Comparison of ENCODE assay signal across 8 mouse cellular contexts in the genomic region with DNA sequence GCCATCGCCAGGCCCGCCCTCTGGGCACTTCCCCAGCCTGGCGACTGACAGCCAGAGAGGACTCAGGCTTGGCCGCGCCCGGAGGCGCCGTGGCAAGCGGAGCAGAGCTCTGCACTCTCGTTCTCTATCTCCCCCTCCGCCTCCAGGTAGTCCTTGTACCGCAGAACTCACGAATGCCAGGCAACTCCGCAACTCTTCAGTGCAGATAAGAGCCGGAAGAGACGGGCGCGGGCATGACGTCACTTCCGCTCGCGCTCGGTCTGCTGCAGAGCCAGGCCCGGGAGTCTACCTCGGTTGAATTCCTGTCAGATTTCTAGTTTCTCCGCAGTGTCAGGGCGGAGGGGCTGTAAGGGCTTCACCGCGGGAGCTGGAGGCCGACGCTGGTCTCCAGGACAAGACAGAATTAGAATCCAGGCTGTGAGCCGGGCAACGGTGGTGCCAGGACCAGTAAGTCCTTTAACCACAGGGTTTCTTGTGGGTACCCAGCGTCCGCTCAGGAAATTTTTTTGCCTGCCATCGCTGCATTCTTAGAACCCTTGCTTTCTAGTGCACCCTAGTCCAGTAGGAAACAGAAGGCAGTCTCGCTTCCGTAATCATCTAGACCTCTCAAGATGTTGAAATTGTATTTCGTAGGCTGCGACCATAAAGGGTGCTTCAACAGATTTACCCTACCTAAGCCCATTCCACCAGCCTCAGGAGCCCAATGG. TPM values are rescaled to one million over a fixed set of nuclear protein-coding genes. Genes with fewer than 3 reads are reported as not detected.
DNase-seq lines count a peak whose midpoint lies in the region; ATAC-seq and TF ChIP-seq lines count a peak whose summit lies in the region.

A gene (minus strand): TSS at position 220 of the 707 bp plus-strand sequence.

- peaks cover 18% of the 10 kb centered on the region for H3K4me1 ChIP-seq in heart, embryonic 12.5 days (replicated peaks)
- H3K4me1 ChIP-seq in kidney, postnatal 0 days (replicated peaks; ENCODE audit: insufficient read depth, low read length) = 0 out of 2 replicates have a peak, but pooled peaks cover 3% of the 10 kb centered on the region
- H3K4me1 ChIP-seq in liver, embryonic 11.5 days (replicated peaks; ENCODE audit: control insufficient read depth, insufficient read depth, low read length) = peaks cover 6% of the 10 kb centered on the region
- H3K4me1 ChIP-seq in stomach, embryonic 14.5 days (ENCODE audit: control insufficient read depth, insufficient read depth, low read length) = peaks cover 3% of the 10 kb centered on the region; the same call in 1 of the 2 replicates

- no peak for TF ChIP-seq CTCF in kidney, postnatal 0 days (IDR thresholded peaks at IDR 0.05; ENCODE audit: low read depth)

- peak within 1 kb of the TSS; percentile 71 for H3K4me3 ChIP-seq in heart, embryonic 12.5 days
- H3K4me3 ChIP-seq in kidney, postnatal 0 days (replicated peaks; ENCODE audit: low read depth, low read length) = peak within 1 kb of the TSS; percentile 91
- H3K4me3 ChIP-seq in liver, embryonic 11.5 days (ENCODE audit: low read depth, low read length) = peak within 1 kb of the TSS; percentile 86
- H3K4me3 ChIP-seq in stomach, embryonic 14.5 days (ENCODE audit: low read depth, low read length) = peak within 1 kb of the TSS; percentile 73

- WGBS in heart, embryonic 12.5 days = under 1% methylated on average over 40 of the region's 40 CpGs
- 1% methylated on average over 40 of the region's 40 CpGs for WGBS in kidney, postnatal 0 days
- WGBS in liver, embryonic 11.5 days = under 1% methylated on average over 40 of the region's 40 CpGs
- WGBS in stomach, embryonic 14.5 days = 2% methylated on average over 40 of the region's 40 CpGs

- H3K4me2 ChIP-seq in heart, embryonic 12.5 days = peak within 1 kb of the TSS; percentile 93
- peak within 1 kb of the TSS; percentile 69 for H3K4me2 ChIP-seq in kidney, postnatal 0 days (ENCODE audit: low read length)
- H3K4me2 ChIP-seq in liver, embryonic 11.5 days = peak within 1 kb of the TSS; percentile 80
- H3K4me2 ChIP-seq in stomach, embryonic 14.5 days (replicated peaks; ENCODE audit: low read depth, low read length) = peak within 1 kb of the TSS; percentile 94

- no peaks in the 10 kb centered on the region for H3K9me3 ChIP-seq in heart, embryonic 12.5 days (replicated peaks)
- H3K9me3 ChIP-seq in kidney, postnatal 0 days (replicated peaks; ENCODE audit: low read length) = no peaks in the 10 kb centered on the region
- H3K9me3 ChIP-seq in liver, embryonic 11.5 days (ENCODE audit: control insufficient read depth, low read length) = no peaks in the 10 kb centered on the region
- H3K9me3 ChIP-seq in stomach, embryonic 14.5 days (ENCODE audit: control insufficient read depth, low read depth, low read length) = no peaks in the 10 kb centered on the region

- H3K27ac ChIP-seq in heart, embryonic 12.5 days (ENCODE audit: poor library complexity, severe bottlenecking) = peak within 1 kb of the TSS; percentile 94
- H3K27ac ChIP-seq in kidney, postnatal 0 days = peak within 1 kb of the TSS; percentile 97
- H3K27ac ChIP-seq in liver, embryonic 11.5 days (ENCODE audit: low read depth, low read length) = peak within 1 kb of the TSS; percentile 96
- peak within 1 kb of the TSS; percentile 92 for H3K27ac ChIP-seq in stomach, embryonic 14.5 days (ENCODE audit: low read length)

- ATAC-seq in erythroblast, adult 5-6 weeks (replicated peaks; ENCODE audit: low FRiP score, poor library complexity, severe bottlenecking) = peak; percentile 97
- peak; percentile 97 for ATAC-seq in heart, embryonic 12.5 days (ENCODE audit: insufficient number of reproducible peaks, low FRiP score)
- ATAC-seq in kidney, postnatal 0 days (replicated peaks; ENCODE audit: low FRiP score, low read depth) = peak; percentile 94
- ATAC-seq in liver, embryonic 11.5 days (replicated peaks; ENCODE audit: low FRiP score) = peak; percentile 97
- peak; percentile 94 for ATAC-seq in stomach, embryonic 14.5 days (ENCODE audit: insufficient number of reproducible peaks, insufficient read depth, low FRiP score, low read depth)

- peak within 1 kb of the TSS; percentile 83 for H3K9ac ChIP-seq in heart, embryonic 12.5 days
- peak within 1 kb of the TSS; percentile 92 for H3K9ac ChIP-seq in kidney, postnatal 0 days (ENCODE audit: low read depth, low read length)
- H3K9ac ChIP-seq in liver, embryonic 11.5 days (ENCODE audit: low read depth, low read length) = peak within 1 kb of the TSS; percentile 87
- peak within 1 kb of the TSS; percentile 63 for H3K9ac ChIP-seq in stomach, embryonic 14.5 days (replicated peaks; ENCODE audit: low read depth, low read length)

- peak; percentile 88 to 92 for DNase-seq in B cell, adult 2 months
- peak; percentile 98 for DNase-seq in brain, adult 2 months (ENCODE audit: low read depth, low spot score)
- DNase-seq in kidney, postnatal 0 days (ENCODE audit: low spot score) = peak; percentile 94
- DNase-seq in liver, embryonic 11.5 days (ENCODE audit: low spot score) = peak; percentile 93
- peak; percentile 96 for DNase-seq in naive thymus-derived CD4-positive, alpha-beta T cell, adult 2 months (ENCODE audit: low read depth)

- peaks cover 33% of the 10 kb centered on the region for H3K36me3 ChIP-seq in heart, embryonic 12.5 days
- H3K36me3 ChIP-seq in kidney, postnatal 0 days (ENCODE audit: insufficient read depth, low read length) = peaks cover 10% of the 10 kb centered on the region; the same call in 1 of the 2 replicates
- no peaks in the 10 kb centered on the region; the same call in 1 of the 2 replicates for H3K36me3 ChIP-seq in liver, embryonic 11.5 days (ENCODE audit: control insufficient read depth, insufficient read depth, low read length)
- H3K36me3 ChIP-seq in stomach, embryonic 14.5 days (ENCODE audit: control insufficient read depth, insufficient read depth, low read length) = peaks cover 14% of the 10 kb centered on the region

- H3K27me3 ChIP-seq in heart, embryonic 12.5 days (replicated peaks) = no peaks in the 10 kb centered on the region
- H3K27me3 ChIP-seq in kidney, postnatal 0 days (ENCODE audit: insufficient read depth, low read length) = no peaks in the 10 kb centered on the region
- H3K27me3 ChIP-seq in liver, embryonic 11.5 days (replicated peaks; ENCODE audit: control insufficient read depth, insufficient read depth, low read length) = no peaks in the 10 kb centered on the region
- H3K27me3 ChIP-seq in stomach, embryonic 14.5 days (ENCODE audit: control insufficient read depth, insufficient read depth, low read length) = no peaks in the 10 kb centered on the region

RNA-seq across cellular contexts. Expression of the gene that starts here (rescaled TPM):
- 8.6 and 12.5 TPM in 2 replicates for total RNA-seq in erythroblast, adult 5-6 weeks (2015; ENCODE audit: low replicate concordance)
- 15.6 and 17.6 TPM in 2 replicates for total RNA-seq in erythroblast, adult 5-6 weeks (2017; ENCODE audit: low replicate concordance)
- 12.4 and 14.0 TPM in 2 replicates for polyA plus RNA-seq in heart, embryonic 12.5 days (2016; fragmentation: Nextera tagmentation; extraction: Ambion mirVana)
- polyA plus RNA-seq in kidney, postnatal 0 days (2015; fragmentation: Nextera tagmentation; extraction: Ambion mirVana) = 18.2 and 19.3 TPM in 2 replicates
- 14.9 and 15.3 TPM in 2 replicates for polyA plus RNA-seq in liver, embryonic 11.5 days (2014; fragmentation: Nextera tagmentation; extraction: Ambion mirVana)
- 25.2 and 27.5 TPM in 2 replicates for polyA plus RNA-seq in stomach, embryonic 14.5 days (2014; fragmentation: Nextera tagmentation; extraction: Ambion mirVana)

Comparison
In these comparisons a context has a peak if more than half of its experiments do, and no peak if none do; other contexts are left out.
1. Peak in every context shown above with its lines: DNase-seq, ATAC-seq, H3K4me3 ChIP-seq and H3K27ac ChIP-seq.